Mouse (Mus musculus) lung, embryonic 15.5 days (tissue): ENCODE results near the gene 2810408A11Rik. TPM values are rescaled to one million over a fixed set of nuclear protein-coding genes. Genes with fewer than 3 reads are reported as not detected.

Source experiments
- ATAC-seq: fragments of 200-750 bp; cut with Nextera tagmentation; 2 replicates; pipeline ENCODE4 v1.8.0; 2017; ENCODE audit warnings: moderate number of reproducible peaks, borderline replicate concordance; ENCODE audit not compliant: low FRiP score, low TSS enrichment; ENCODE audit errors: extremely low read depth
- H3K27ac ChIP-seq: fragments of 300-500 bp; sonication (generic); 2 replicates; pipeline ENCODE4 v1.5.1; 2015; ENCODE audit warnings: moderate library complexity, mild to moderate bottlenecking, inconsistent platforms
- H3K27me3 ChIP-seq: fragments of 300-500 bp; sonication (generic); 2 replicates; pipeline ENCODE4 v1.6.1; 2015; ENCODE audit warnings: inconsistent platforms
- H3K36me3 ChIP-seq: fragments of 300-500 bp; sonication (generic); 2 replicates; pipeline ENCODE4 v1.6.1; 2015; ENCODE audit warnings: inconsistent platforms
- H3K4me1 ChIP-seq: fragments of 300-500 bp; sonication (generic); 2 replicates; pipeline ENCODE4 v1.6.1; 2015; ENCODE audit warnings: inconsistent platforms
- H3K4me2 ChIP-seq: fragments of 300-500 bp; sonication (generic); 2 replicates; pipeline ENCODE4 v1.6.1; 2015; ENCODE audit warnings: inconsistent platforms, mild to moderate bottlenecking, moderate library complexity
- H3K4me3 ChIP-seq: fragments of 300-500 bp; sonication (generic); 2 replicates; pipeline ENCODE4 v1.5.1; 2015; ENCODE audit warnings: mild to moderate bottlenecking, inconsistent platforms
- H3K9ac ChIP-seq: fragments of 300-500 bp; sonication (generic); 2 replicates; pipeline ENCODE4 v1.6.1; 2015; ENCODE audit warnings: inconsistent platforms
- H3K9me3 ChIP-seq: fragments of 300-500 bp; sonication (generic); 2 replicates; pipeline ENCODE4 v1.6.1; 2016; ENCODE audit warnings: inconsistent platforms
- WGBS: fragments of 180-500 bp; shearing (Covaris S2); methylation state at CpG from one replicate; pipeline ENCODE4 v1.1.7; 2015; 5-methylcytosine and 5-hydroxymethylcytosine counted together
- polyA plus RNA-seq: library from polyadenylated mRNA; unstranded; fragments of >200 nt; fragmentation: Nextera tagmentation; extraction: Ambion mirVana; gene quantifications from 2 replicates; pipeline ENCODE4 v1.2.1, GENCODE M21; 2015

Gene 2810408A11Rik
- polyA plus RNA-seq, 1 experiment from 2014 or later = 13.0 TPM

DNA sequence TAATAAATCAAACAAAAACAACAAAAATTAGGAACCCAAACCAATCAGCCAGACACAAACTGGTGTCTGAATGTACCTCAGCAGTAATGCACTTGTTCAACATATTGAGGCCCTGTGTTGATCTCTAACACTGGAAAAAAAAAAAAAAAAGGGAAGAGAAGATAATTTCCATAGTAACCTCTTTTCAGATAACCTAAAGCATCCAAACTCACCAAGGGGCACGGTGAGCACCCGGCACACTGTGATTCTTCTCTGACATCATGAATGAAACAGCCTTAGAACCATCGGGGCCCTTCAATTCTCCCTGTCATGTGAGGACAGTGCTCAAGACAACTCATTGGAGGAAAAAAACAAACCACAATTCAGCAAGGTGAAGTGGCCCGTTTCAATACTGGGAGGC lies 28.9 kb upstream of the 2810408A11Rik start:
- Histone ChIP-seq H3K27ac (no peak overlapping the region), H3K4me3 (no peak overlapping the region), H3K4me2 (no peak overlapping the region), H3K27me3 (peaks cover 1% of the 10 kb centered on the region; the same call in 1 of the 2 replicates), H3K36me3 (no peaks in the 10 kb centered on the region), H3K9ac (no peak overlapping the region), H3K9me3 (no peaks in the 10 kb centered on the region), H3K4me1 (peaks cover 5% of the 10 kb centered on the region)
- ATAC-seq = no peak
- 17% methylated on average over 4 of the region's 4 CpGs for WGBS

DNA sequence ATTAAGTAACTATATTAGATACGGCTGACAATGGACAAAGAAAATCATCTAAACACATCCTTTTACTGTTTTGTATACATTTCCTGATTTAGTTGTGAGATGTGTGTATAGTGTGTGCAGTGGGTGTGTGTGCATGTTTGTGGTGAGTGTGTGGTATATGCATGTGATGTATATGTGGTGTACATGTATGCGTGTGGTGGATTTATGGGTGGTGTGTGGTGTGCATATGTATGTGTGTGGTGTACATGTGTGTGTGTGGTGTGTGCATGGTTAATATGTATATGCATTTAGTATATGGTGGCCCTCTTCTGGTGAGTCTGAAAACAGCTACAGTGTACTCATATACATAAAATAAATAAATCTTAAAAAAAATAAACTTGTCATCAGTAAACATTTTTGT lies 26.7 kb upstream of the 2810408A11Rik start:
- H3K9ac ChIP-seq = no peak overlapping the region
- no peak for ATAC-seq
- 92% methylated on average over 2 of the region's 2 CpGs for WGBS

DNA sequence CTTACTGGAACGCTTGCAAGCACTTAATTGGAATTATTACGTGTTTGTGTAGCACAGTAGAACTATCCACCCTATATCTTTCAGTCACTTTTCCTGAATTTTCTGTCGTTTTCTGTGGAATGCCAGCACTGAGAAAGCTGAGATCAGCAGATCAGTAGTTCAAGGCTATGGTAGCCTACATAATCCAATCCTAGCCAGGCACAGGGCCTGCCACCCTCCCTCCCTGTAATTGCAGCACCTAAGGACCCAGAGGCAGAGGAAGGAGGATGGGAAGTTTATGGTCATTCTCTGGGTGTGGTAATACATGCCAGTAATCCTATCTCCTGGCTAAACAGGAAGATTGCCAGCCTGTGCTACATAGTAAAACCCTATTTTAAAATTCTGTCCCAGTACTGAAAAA lies 22.0 kb upstream of the 2810408A11Rik start:
- Histone ChIP-seq H3K36me3 (peaks cover 14% of the 10 kb centered on the region), H3K27ac (peak overlapping the region; percentile 98; the same call in 1 of the 2 replicates), H3K9ac (0 out of 2 replicates have a peak overlapping the region, but pooled peaks have one; percentile 57), H3K27me3 (no peaks in the 10 kb centered on the region), H3K4me2 (peak overlapping the region; percentile 53; the same call in 1 of the 2 replicates), H3K4me3 (no peak overlapping the region), H3K4me1 (peaks cover 21% of the 10 kb centered on the region), H3K9me3 (no peaks in the 10 kb centered on the region)
- no peak for ATAC-seq
- 61% methylated on average over 3 of the region's 3 CpGs for WGBS

More for the DNA sequence above, 26.7 kb upstream of the 2810408A11Rik start:
- Histone ChIP-seq H3K4me1 (peaks cover 5% of the 10 kb centered on the region; the same call in 1 of the 2 replicates), H3K27ac (no peak overlapping the region), H3K4me2 (no peak overlapping the region), H3K36me3 (no peaks in the 10 kb centered on the region), H3K27me3 (no peaks in the 10 kb centered on the region), H3K9me3 (no peaks in the 10 kb centered on the region), H3K4me3 (no peak overlapping the region)

DNA sequence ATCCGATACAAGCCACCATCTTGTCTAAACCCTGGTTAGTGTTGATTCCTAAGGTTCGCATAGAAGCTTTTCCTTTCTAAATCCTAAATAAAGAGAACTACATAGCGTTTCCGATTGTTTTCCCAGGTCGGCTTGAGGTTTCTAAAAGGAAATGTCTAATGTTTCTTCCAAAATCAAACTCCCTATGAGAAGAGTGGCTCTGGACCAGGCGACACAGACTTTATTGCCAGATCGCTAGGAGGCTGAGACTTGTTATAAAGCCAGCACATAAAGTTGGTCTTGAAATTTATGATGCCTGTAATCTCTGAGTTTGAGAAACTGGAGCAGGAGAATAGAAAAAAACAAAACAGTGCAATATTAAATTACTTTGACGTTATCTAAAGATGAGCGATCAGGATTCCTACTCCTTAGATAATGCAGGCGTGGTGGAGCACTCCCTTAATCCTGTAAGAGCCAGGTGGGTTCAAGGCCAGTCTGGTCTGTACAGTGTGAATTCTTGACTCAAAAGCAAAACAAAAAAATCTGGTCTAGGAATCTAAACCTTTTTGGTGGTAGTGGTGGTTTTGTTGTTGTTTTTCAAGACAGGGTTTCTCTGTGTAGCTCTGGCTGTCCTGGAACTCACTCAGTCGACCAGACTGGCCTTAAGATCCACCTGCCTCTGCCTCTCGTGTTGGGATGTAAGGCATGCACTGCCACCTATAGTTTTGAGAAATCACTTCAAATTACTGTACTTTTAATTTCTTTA lies 21.4 kb upstream of the 2810408A11Rik start:
- Histone ChIP-seq H3K27me3 (no peaks in the 10 kb centered on the region), H3K4me2 (peak overlapping the region; percentile 53), H3K9ac (peak overlapping the region; percentile 57), H3K36me3 (peaks cover 20% of the 10 kb centered on the region), H3K4me3 (peak overlapping the region; percentile 93), H3K27ac (peak overlapping the region; percentile 98), H3K4me1 (peaks cover 21% of the 10 kb centered on the region), H3K9me3 (no peaks in the 10 kb centered on the region)
- 2% methylated on average over 12 of the region's 12 CpGs for WGBS
- no peak for ATAC-seq

DNA sequence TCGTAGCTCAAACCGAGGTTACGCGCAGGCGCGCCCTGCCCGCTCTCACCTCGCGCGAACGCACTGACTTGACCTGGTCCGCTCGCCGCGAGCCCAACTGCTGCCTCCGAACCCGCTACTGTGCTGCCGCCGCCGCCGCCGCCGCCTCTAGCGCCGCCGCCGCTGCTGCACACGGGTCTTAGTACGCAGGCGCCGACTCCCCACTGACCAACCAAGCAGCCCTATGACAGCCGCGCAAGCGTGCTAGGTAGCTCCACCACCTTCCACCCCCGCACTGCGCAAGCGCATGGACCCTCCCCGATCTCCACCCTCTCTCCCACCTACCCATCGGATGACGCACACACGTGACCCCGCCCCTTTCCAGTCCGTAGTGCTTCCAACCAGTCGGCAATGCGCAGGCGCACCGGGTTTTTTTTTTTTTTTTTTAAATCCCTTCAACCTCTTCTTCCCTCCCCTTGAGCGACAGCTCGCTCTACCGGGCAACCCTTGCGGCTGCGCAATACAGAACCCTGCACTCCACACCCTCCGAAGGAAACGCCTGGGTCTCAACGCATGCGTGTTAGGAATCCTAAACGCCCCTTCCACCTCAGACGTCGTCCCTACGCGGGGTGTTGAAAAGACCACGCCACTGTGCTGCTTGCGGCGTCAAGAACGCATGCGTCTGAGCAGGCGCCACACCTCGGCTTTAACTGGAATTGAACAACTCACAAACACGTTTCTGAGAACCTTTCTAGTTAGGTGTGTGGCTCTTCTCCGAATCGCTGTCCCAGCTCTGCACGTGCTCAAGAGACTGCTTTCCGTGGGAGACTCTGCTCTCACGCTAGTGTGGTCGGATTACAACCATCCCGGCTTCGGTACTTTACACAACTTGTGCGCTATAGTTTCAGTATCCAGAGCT lies 20.6 kb upstream of the 2810408A11Rik start, which contains the start of gene Eif5a:
Eif5a (minus strand) TSS at position 845 of the 898 bp plus-strand sequence.
- Histone ChIP-seq H3K36me3 (peaks cover 28% of the 10 kb centered on the region), H3K9ac (peak within 1 kb of the TSS; percentile 96), H3K27me3 (no peaks in the 10 kb centered on the region), H3K4me1 (peaks cover 22% of the 10 kb centered on the region), H3K4me2 (peak within 1 kb of the TSS; percentile 79), H3K27ac (peak within 1 kb of the TSS; percentile 98), H3K4me3 (peak within 1 kb of the TSS; percentile 93), H3K9me3 (no peaks in the 10 kb centered on the region)
- WGBS = under 1% methylated on average over 78 of the region's 78 CpGs
- ATAC-seq = peak; percentile 96

DNA sequence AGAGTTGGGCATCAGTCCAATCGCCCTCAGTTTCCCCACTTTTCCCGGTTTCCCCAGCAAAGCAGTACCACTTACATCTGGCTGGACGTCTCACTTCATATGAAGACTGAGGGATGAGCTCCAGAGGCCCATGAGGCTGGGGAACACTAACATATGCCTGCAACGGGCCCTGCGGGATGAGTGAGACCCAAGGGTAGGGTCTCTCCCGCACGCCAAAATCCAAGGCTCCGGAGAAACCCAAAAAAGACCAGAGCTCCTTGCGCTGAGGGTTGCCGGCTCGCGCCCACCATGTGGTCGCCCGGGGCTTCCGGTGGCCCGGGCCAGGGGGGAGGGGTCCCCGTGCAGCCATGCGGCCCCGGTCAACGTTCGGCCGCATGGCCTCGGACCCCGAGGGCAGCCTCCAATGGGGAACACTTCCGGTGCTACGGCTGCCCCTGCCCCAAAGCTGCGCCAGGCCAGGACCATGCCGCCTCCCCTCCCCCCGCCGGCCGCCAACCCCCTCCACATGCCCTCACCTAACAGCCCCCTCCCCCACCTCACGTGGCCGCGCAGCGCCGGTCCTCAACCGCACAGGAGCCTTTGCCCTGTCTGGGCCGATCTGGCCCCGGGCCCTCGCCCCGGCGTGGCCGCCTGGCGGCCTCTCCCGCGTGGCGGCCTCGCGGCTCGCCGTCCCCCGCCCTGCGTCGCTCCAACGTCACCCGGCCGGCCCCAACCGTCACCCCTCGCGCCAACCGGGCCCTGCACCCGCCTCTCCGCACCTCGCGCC lies 19.7 kb upstream of the 2810408A11Rik start:
- ATAC-seq = peak; percentile 7
- Histone ChIP-seq H3K4me3 (peak overlapping the region; percentile 93), H3K4me1 (peaks cover 31% of the 10 kb centered on the region), H3K27me3 (no peaks in the 10 kb centered on the region), H3K27ac (peak overlapping the region; percentile 96), H3K36me3 (peaks cover 37% of the 10 kb centered on the region), H3K9me3 (no peaks in the 10 kb centered on the region), H3K9ac (peak overlapping the region; percentile 96), H3K4me2 (peak overlapping the region; percentile 79)
- under 1% methylated on average over 47 of the region's 65 CpGs for WGBS

DNA sequence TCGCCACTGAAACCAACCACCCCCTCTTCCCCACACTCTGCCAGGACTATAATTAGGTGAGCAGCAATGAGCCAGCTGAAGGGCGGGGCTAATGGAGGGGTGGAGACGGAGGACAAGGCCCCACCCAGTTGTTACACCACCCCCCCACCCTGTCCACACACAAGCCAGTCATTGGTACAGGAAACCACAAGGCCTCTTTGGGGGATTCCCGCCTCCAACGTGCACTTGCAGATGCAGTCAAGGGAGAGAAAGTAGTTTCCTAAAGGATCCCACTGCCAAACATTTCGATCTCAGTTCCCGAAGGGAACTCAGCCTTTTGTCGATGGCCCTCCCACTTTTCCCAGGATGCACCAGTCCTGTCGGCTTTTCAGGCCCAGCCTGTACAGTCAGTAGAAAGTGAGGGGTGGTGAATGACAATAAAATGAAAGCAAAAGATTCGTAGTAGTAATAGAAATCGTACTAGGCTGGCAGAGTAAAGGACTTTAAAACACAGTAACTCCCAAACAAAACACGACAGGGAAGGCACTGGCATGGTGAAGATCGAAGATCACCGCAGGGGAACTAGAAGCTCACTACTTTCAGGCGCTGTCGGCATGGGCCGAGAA lies 19.0 kb upstream of the 2810408A11Rik start:
- no peak; the same call in 1 of the 2 replicates for ATAC-seq
- H3K36me3 ChIP-seq = peaks cover 44% of the 10 kb centered on the region
- WGBS = 0% methylated on average over 17 of the region's 17 CpGs
- peak overlapping the region; percentile 79 for H3K4me2 ChIP-seq
- no peaks in the 10 kb centered on the region for H3K9me3 ChIP-seq
- peaks cover 38% of the 10 kb centered on the region for H3K4me1 ChIP-seq
- H3K27me3 ChIP-seq = no peaks in the 10 kb centered on the region
- peak overlapping the region; percentile 96 for H3K27ac ChIP-seq
- peak overlapping the region; percentile 93 for H3K4me3 ChIP-seq
- H3K9ac ChIP-seq = peak overlapping the region; percentile 96

DNA sequence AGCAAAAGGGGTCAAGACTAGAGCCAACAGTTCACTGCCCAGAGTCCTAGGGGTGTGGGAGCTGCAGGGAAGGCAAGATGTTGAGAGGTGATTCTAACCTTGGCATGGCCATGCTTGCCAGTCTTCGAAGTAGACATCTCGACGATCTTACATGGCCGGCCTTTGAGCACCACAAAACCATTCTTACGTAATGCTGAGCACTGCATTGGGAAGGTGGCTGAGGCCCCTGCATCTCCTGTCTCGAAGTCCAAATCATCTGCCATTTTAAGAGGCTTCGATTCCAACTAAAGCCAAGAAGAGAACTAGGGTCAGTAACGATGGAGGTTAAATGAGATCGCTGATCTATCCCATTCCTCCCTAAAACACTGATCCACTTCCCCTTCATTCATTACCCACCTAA lies 18.3 kb upstream of the 2810408A11Rik start:
- Histone ChIP-seq H3K27me3 (no peaks in the 10 kb centered on the region), H3K4me1 (peaks cover 42% of the 10 kb centered on the region), H3K27ac (peak overlapping the region; percentile 96), H3K36me3 (peaks cover 45% of the 10 kb centered on the region), H3K4me3 (peak overlapping the region; percentile 93), H3K4me2 (peak overlapping the region; percentile 79), H3K9ac (peak overlapping the region; percentile 96; the same call in 1 of the 2 replicates), H3K9me3 (no peaks in the 10 kb centered on the region)
- no peak for ATAC-seq
- WGBS = 74% methylated on average over 9 of the region's 9 CpGs

DNA sequence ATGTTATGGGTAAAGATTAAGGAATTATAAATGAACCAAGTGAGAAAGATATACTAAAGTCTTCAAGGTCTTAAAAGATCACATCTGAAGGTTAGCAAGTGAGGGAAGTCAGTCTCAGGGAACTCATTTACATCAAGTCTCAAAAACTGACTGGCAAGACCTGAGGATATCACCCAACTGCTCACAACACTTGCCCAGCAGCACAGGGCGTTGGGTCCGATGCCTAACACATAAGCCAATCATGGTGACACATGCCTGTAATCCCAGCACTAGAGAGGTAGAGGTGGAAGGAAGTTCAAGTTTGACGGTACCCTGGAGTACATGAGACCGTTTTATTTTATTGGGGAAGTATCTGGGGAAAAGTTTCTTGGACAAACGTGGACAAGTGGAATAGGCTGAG lies 17.3 kb upstream of the 2810408A11Rik start:
- WGBS = 78% methylated on average over 5 of the region's 5 CpGs
- no peak overlapping the region for H3K4me2 ChIP-seq
- H3K27me3 ChIP-seq = no peaks in the 10 kb centered on the region
- H3K27ac ChIP-seq = no peak overlapping the region
- H3K9me3 ChIP-seq = no peaks in the 10 kb centered on the region
- peaks cover 48% of the 10 kb centered on the region for H3K4me1 ChIP-seq
- peaks cover 50% of the 10 kb centered on the region for H3K36me3 ChIP-seq
- no peak overlapping the region for H3K9ac ChIP-seq
- no peak overlapping the region for H3K4me3 ChIP-seq
- ATAC-seq = no peak

DNA sequence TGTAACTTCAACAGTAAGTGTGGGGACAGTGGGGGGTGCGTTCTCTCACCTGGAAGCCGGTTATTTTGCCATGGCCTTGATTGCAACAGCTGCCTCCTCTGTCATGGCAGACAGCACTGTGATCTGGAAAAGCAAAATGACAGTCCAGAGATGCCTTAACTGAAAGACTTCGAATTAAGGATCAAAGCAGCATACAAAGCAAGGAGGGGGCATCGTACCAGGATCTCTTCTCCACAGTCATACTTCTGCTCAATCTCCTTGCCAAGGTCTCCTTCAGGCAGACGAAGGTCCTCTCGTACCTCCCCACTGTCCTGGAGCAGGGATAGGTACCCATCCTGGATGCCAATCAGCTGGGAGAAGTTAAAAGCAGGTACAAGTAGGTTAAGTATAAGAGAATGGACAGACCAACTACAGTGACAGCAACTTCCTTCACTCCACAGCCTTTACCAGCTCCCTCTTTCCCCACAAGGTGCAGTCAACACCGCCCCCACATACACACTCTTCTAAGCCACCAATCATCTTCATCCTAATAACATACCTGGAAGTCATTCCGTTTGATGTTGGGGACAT lies 16.7 kb upstream of the 2810408A11Rik start:
- Histone ChIP-seq H3K36me3 (peaks cover 57% of the 10 kb centered on the region), H3K27ac (no peak overlapping the region), H3K9me3 (no peaks in the 10 kb centered on the region), H3K27me3 (no peaks in the 10 kb centered on the region), H3K4me2 (no peak overlapping the region), H3K4me3 (no peak overlapping the region), H3K4me1 (peaks cover 48% of the 10 kb centered on the region), H3K9ac (no peak overlapping the region)
- 86% methylated on average over 8 of the region's 8 CpGs for WGBS
- ATAC-seq = no peak
